Mouse (Mus musculus) stomach, postnatal 0 days (tissue): ENCODE results near the gene Celsr3.

Experiments
- CTCF ChIP-seq: IDR thresholded peaks from 2 replicates; pipeline ENCODE4 v1.5.1; 2016; ENCODE audit warnings: antibody characterized with exemption, low read depth, mild to moderate bottlenecking, moderate library complexity
- EP300 ChIP-seq: optimal IDR thresholded peaks from 2 replicates; pipeline ENCODE3; 2016; ENCODE audit warnings: antibody characterized with exemption

DNA sequence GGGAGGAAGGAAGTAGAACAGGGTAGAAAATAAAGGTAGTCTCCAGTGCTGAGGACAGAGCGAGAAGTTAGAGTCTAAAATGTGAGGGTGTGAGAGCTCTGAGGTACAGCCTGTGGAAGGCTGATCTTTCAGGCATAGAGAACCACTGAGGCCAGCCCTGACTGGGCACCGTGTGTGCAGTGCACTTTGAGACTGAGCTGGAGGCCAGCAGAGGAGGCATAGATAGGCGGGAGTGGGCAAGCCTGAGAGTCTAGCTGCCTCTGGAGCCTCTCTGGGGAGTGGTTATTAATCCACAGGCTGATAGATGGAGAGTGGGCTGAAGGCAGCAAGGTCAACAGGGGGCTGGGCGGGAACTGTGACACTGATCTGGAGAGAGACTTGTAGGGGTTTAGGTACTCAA lies 44.2 kb upstream of the Celsr3 start:
- TF ChIP-seq EP300 = no peak
- no peak for TF ChIP-seq CTCF
